Mouse (Mus musculus) ES-E14 (cell line): ENCODE data around the gene Resp18.

Experiments used
- HCFC1 ChIP-seq: IDR thresholded peaks from 2 replicates; pipeline ENCODE4 v1.6.1; 2012; ENCODE audit warnings: low read length, inconsistent platforms, borderline replicate concordance; ENCODE audit not compliant: insufficient read depth
- MAFK ChIP-seq: IDR thresholded peaks from 2 replicates; pipeline ENCODE4 v1.6.1; 2014; ENCODE audit warnings: mild to moderate bottlenecking, low read depth, low read length, inconsistent platforms; ENCODE audit not compliant: insufficient read depth
- ZC3H11A ChIP-seq: IDR thresholded peaks from 2 replicates; pipeline ENCODE4 v1.6.1; 2012; ENCODE audit warnings: low read depth, mild to moderate bottlenecking, inconsistent platforms, low read length, borderline replicate concordance
- ZNF384 ChIP-seq: IDR thresholded peaks from 2 replicates; pipeline ENCODE4 v1.6.1; 2012; ENCODE audit warnings: low read depth, low read length, inconsistent platforms

GRCm38 (mm10) chr1:75264091-75264880 is 13.9 kb downstream of the Resp18 start, which contains the start of gene Ptprn:
- TF ChIP-seq HCFC1 (no peak), MAFK (no peak), ZNF384 (no peak), ZC3H11A (no peak)
